Mouse (Mus musculus): ENCODE measurements around the gene Ptpn18. TPM values are rescaled to one million over a fixed set of nuclear protein-coding genes. Genes with fewer than 3 reads are reported as not detected.

Ptpn18 gene
- polyA plus RNA-seq (2012; fragmentation: generic; extraction: Trizol) = 1 to 10 TPM in 1 of 2 experiments, under 1 TPM in 1; 0.96 to 2.5 TPM

DNA sequence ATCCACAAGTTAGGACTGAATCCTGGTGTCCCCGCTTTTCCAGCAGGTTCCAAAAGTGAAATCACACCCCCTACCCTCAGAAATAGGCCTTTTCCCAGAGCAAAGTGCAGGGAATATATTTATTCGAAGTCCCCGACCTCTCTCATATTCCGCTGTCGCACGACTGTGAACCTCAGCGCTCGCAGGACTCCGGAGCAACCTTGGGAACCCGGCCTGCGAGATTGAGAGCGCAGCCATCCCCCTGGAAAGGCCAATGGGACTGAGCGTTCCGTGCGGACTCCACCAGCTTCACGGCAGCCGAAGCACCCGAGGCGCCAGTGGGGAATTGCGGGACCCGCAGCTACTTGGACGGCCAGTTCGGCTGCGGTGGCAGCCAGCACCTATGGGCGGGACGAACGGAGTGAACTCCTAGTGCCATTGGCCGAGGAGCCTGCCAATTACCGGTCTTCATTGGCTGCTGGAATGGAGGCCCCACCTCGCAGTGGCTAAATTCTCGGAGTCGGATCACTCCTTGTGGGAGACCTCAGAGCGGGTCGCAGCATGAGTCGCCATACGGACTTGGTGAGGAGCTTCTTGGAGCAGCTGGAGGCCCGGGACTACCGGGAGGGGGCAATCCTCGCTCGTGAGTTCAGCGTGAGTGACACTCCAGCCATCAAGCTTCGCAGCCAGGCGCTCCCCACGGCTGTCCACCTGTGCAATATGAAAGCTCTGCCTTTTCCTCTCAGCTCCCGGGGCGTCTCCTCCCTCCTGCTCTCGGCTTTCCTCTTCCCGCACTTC lies at the start of gene Ptpn18:
Gene Ptpn18 (plus strand): TSS at position 479 of the 777 bp plus-strand sequence.

GRCm38 (mm10) chr1:34439215-34439960 lies 20.2 kb upstream of the Ptpn18 start, which contains the start of the genes Ccdc115 and Imp4:
Gene Ccdc115 (minus strand): TSS chr1:34439672.
Gene Imp4 (plus strand): TSS chr1:34439851.

Other genes starting within 250 kb of the Ptpn18 start
- gene Ccdc115, start 20.1 kb upstream of the Ptpn18 start, polyA plus RNA-seq (2012; fragmentation: generic; extraction: Trizol) = 10 to 100 TPM in 1 of 2 experiments, 1 to 10 TPM in 1; 3.1 to 11.7 TPM
- gene Imp4, start 19.9 kb upstream of the Ptpn18 start, polyA plus RNA-seq (2012; fragmentation: generic; extraction: Trizol) = 10 to 100 TPM; 23.6 to 35.2 TPM
- not detected for gene Prss39, start 38.6 kb downstream of the Ptpn18 start, polyA plus RNA-seq (2012; fragmentation: generic; extraction: Trizol)
- under 1 TPM in 1 of 2 experiments, not detected in 1; 0.07 TPM for gene Cfc1, start 75.9 kb downstream of the Ptpn18 start, polyA plus RNA-seq (2012; fragmentation: generic; extraction: Trizol)
- gene Prss40, start 101.2 kb downstream of the Ptpn18 start, polyA plus RNA-seq (2012; fragmentation: generic; extraction: Trizol) = not detected
- not detected for gene Amer3, start 119.9 kb downstream of the Ptpn18 start, polyA plus RNA-seq (2012; fragmentation: generic; extraction: Trizol)

Data from C3H10T1/2 (cell line).